Mouse (Mus musculus) kidney, adult 2 months (tissue): ENCODE results near the gene Zfp575.

Source experiments
- CTCF ChIP-seq: fragments of 200-500 bp; conservative IDR thresholded peaks from 2 replicates; pipeline ENCODE4 v1.5.1; 2011; ENCODE audit warnings: low read depth, mild to moderate bottlenecking, control low read depth, low read length, moderate library complexity, mixed read lengths; ENCODE audit not compliant: insufficient read depth, insufficient read length
- POLR2A ChIP-seq: fragments of 200-500 bp; IDR thresholded peaks from one replicate; pipeline ENCODE4 v1.6.1; 2011; ENCODE audit warnings: low read depth, low read length, control low read depth

DNA sequence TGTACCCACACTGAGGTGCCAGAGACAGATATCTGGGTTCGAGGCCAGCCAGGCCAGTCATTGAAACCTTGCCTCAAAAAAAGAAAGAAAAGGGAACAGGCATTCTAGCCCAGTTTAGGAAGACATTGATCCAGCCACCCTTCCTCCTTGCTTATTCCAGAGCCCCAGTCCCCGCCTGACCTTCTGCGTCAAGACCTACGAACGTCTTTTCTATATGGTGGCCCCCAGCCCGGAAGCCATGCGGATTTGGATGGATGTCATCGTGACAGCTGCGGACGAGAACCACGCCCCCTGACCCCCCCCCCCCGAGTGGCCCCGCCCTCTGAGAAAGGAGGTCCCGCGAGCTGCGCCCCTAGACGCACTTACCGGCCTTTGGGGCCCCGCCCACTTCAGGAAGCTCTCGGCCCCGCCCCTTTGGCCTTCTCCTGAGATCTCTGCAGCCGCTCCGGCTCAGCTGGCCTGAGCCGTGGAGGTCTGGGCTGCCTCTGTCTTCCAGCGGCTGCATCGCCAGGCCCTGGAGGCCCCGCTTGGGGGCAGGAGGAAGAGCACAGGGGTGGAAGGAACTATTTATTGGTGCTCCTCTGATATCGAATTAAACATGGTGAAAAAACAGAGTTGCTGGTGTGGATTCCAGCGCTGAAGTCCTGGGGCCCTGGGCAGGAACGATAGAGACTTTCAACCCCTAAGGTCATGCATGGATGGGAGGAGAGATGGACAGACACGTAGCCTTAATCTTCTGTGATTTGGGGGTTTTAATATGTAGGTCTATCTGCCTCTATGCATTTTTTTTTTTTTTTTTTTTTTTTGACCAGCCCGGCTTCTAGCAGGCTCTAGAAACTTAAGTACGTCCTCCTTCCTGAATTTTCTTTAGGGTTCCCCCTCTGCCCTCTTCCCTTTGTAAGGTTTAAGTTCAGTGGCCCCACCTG lies 41.5 kb upstream of the Zfp575 start:
- TF ChIP-seq POLR2A (no peak), CTCF (no peak)
